Comparison of ENCODE assay signal across 9 mouse cellular contexts in genomic region chr7:35064286-35065258, GRCm38 (mm10). TPM values are rescaled to one million over a fixed set of nuclear protein-coding genes. Genes with fewer than 3 reads are reported as not detected.
DNase-seq lines count a peak whose midpoint lies in the region; ATAC-seq and TF ChIP-seq lines count a peak whose summit lies in the region.
"Had no signal": no experiment of that assay in that cellular context is flagged by ENCODE, and none has a peak within 500 bp of the region (broad histone marks: within the 10 kb centered on the region; RNA-seq: fewer than 3 reads in every experiment).

No protein-coding gene starts in this region.

- no peaks in the 10 kb centered on the region for H3K4me1 ChIP-seq in hindbrain, embryonic 14.5 days (replicated peaks; ENCODE audit: control insufficient read depth, insufficient read depth, low read length)
- H3K4me1 ChIP-seq in hindbrain, embryonic 10.5 days (replicated peaks) = peaks cover 19% of the 10 kb centered on the region; the same call in 1 of the 2 replicates
- no peaks in the 10 kb centered on the region for H3K4me1 ChIP-seq in intestine, postnatal 0 days (replicated peaks; ENCODE audit: control insufficient read depth, insufficient read depth, low read length)
- H3K4me1 ChIP-seq: limb, embryonic 12.5 days had no signal

- no peaks in the 10 kb centered on the region for H3K36me3 ChIP-seq in hindbrain, embryonic 14.5 days (replicated peaks; ENCODE audit: control insufficient read depth, insufficient read depth)
- H3K36me3 ChIP-seq in hindbrain, embryonic 10.5 days = no peaks in the 10 kb centered on the region
- no peaks in the 10 kb centered on the region for H3K36me3 ChIP-seq in intestine, postnatal 0 days (ENCODE audit: control insufficient read depth, insufficient read depth)
- H3K36me3 ChIP-seq: limb, embryonic 12.5 days had no signal

- peak; percentile 55 for DNase-seq in hindbrain, embryonic 14.5 days (ENCODE audit: low spot score)
- no peak for DNase-seq in hindbrain, embryonic 10.5 days (ENCODE audit: low spot score)
- DNase-seq in urinary bladder, postnatal 14 days (ENCODE audit: low spot score) = peak; percentile 60
- no peak for DNase-seq in urinary bladder, postnatal 10 days (ENCODE audit: low spot score)
- DNase-seq in kidney, postnatal 4 days = peak; percentile 55 to 61
- DNase-seq in cerebellum, adult 18-20 months = no peak
- no peak for DNase-seq in cerebellum, postnatal 36 days

- WGBS in hindbrain, embryonic 14.5 days = 72% methylated on average over 14 of the region's 14 CpGs
- WGBS in hindbrain, embryonic 10.5 days = 84% methylated on average over 14 of the region's 14 CpGs
- WGBS in intestine, postnatal 0 days = 70% methylated on average over 14 of the region's 14 CpGs

- no peak overlapping the region for H3K4me2 ChIP-seq in hindbrain, embryonic 14.5 days (replicated peaks)
- no peak overlapping the region for H3K4me2 ChIP-seq in intestine, postnatal 0 days (replicated peaks; ENCODE audit: low read depth)
- H3K4me2 ChIP-seq: limb, embryonic 12.5 days had no signal

- TF ChIP-seq CTCF in intestine, postnatal 0 days (IDR thresholded peaks at IDR 0.05; ENCODE audit: low read depth) = no peak

- no peak for ATAC-seq in hindbrain, embryonic 14.5 days (ENCODE audit: low FRiP score)
- ATAC-seq in intestine, postnatal 0 days = no peak

- no peak overlapping the region for H3K9ac ChIP-seq in hindbrain, embryonic 14.5 days
- H3K9ac ChIP-seq in intestine, postnatal 0 days (ENCODE audit: low read depth, low read length) = no peak overlapping the region
- H3K9ac ChIP-seq: limb, embryonic 12.5 days had no signal

- no peak overlapping the region for H3K4me3 ChIP-seq in hindbrain, embryonic 14.5 days (replicated peaks; ENCODE audit: low read length)
- H3K4me3 ChIP-seq in hindbrain, embryonic 10.5 days = no peak overlapping the region
- H3K4me3 ChIP-seq in intestine, postnatal 0 days (ENCODE audit: low read depth, low read length) = no peak overlapping the region
- H3K4me3 ChIP-seq: limb, embryonic 12.5 days had no signal

- H3K27ac ChIP-seq in hindbrain, embryonic 14.5 days = no peak overlapping the region
- no peak overlapping the region for H3K27ac ChIP-seq in hindbrain, embryonic 10.5 days
- no peak overlapping the region for H3K27ac ChIP-seq in intestine, postnatal 0 days (ENCODE audit: low read depth, low read length)
- H3K27ac ChIP-seq: limb, embryonic 12.5 days had no signal

- no peaks in the 10 kb centered on the region for H3K9me3 ChIP-seq in hindbrain, embryonic 14.5 days (ENCODE audit: control insufficient read depth, low read length)
- H3K9me3 ChIP-seq in hindbrain, embryonic 10.5 days = peaks cover 3% of the 10 kb centered on the region
- H3K9me3 ChIP-seq in intestine, postnatal 0 days (ENCODE audit: control insufficient read depth) = no peaks in the 10 kb centered on the region

- no peaks in the 10 kb centered on the region for H3K27me3 ChIP-seq in hindbrain, embryonic 14.5 days (ENCODE audit: control insufficient read depth, insufficient read depth, low read length)
- no peaks in the 10 kb centered on the region; the same call in 1 of the 2 replicates for H3K27me3 ChIP-seq in hindbrain, embryonic 10.5 days (ENCODE audit: insufficient read depth, poor library complexity, severe bottlenecking)
- no peaks in the 10 kb centered on the region for H3K27me3 ChIP-seq in intestine, postnatal 0 days (replicated peaks; ENCODE audit: control insufficient read depth, insufficient read depth, low read length)
- H3K27me3 ChIP-seq: limb, embryonic 12.5 days had no signal

RNA-seq across cellular contexts. Expression of gene Cebpg, which starts 8.2 kb away (rescaled TPM):
- polyA plus RNA-seq in hindbrain, embryonic 14.5 days (2014; fragmentation: Nextera tagmentation; extraction: Ambion mirVana) = 28.3 and 30.8 TPM in 2 replicates
- polyA plus RNA-seq in hindbrain, embryonic 10.5 days (2016; fragmentation: Nextera tagmentation; extraction: Ambion mirVana) = 36.5 and 44.6 TPM in 2 replicates
- 52.4 and 58.4 TPM in 2 replicates for polyA plus RNA-seq in intestine, postnatal 0 days (2015; fragmentation: Nextera tagmentation; extraction: Ambion mirVana)

RNA-seq across cellular contexts. Expression of gene Cebpa, which starts 54.5 kb away (rescaled TPM):
- 0.82 and 1.0 TPM in 2 replicates for polyA plus RNA-seq in hindbrain, embryonic 14.5 days (2014; fragmentation: Nextera tagmentation; extraction: Ambion mirVana)
- 0.43 and 0.54 TPM in 2 replicates for polyA plus RNA-seq in hindbrain, embryonic 10.5 days (2016; fragmentation: Nextera tagmentation; extraction: Ambion mirVana)
- polyA plus RNA-seq in intestine, postnatal 0 days (2015; fragmentation: Nextera tagmentation; extraction: Ambion mirVana) = 25.1 and 28.0 TPM in 2 replicates

Comparison
In these comparisons a context has a peak if more than half of its experiments do, and no peak if none do; other contexts are left out.
1. DNase-seq: peak in hindbrain, embryonic 14.5 days (single experiment), urinary bladder, postnatal 14 days (single experiment) and kidney, postnatal 4 days (2 of 2); none in hindbrain, embryonic 10.5 days (single experiment), urinary bladder, postnatal 10 days (single experiment), cerebellum, adult 18-20 months (0 of 2) and cerebellum, postnatal 36 days (0 of 2).
2. RNA of gene Cebpa, which starts 54.5 kb away (polyA plus RNA-seq): 25.1 to 28.0 TPM in intestine, postnatal 0 days; 0.82 to 1.0 TPM in hindbrain, embryonic 14.5 days and 0.43 to 0.54 TPM in hindbrain, embryonic 10.5 days; every median in the first group is over 10 times any median in the second.